In the genomic region with DNA sequence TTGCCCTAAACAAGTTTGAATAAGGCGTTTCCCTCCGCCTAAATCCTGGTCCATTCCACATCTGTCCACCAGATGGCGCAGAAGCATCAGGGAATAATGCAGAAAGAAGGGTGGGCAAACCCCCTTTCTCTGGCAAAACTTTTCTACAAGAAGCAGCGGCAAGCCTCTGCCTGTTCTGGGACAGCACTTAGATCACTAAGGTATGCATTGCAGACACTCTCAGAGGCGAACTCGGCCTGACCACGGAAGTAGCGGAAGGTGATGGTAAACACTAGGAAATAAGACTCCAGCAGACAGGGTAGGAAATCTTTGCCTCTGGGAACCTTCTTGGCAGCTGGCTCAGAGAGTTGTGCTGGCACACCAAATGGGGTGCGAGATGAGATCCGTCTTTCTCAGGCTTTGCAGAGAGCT, we compare ENCODE assay signal across 8 mouse cellular contexts. TPM values are rescaled to one million over a fixed set of nuclear protein-coding genes. Genes with fewer than 3 reads are reported as not detected.
DNase-seq lines count a peak whose midpoint lies in the region; ATAC-seq and TF ChIP-seq lines count a peak whose summit lies in the region.

No protein-coding gene starts in this region.

- no peak overlapping the region for H3K4me3 ChIP-seq in hindbrain, embryonic 14.5 days (replicated peaks; ENCODE audit: low read length)

- in situ Hi-C loops in Patski (cut with MboI; ENCODE audit: low pct_unique_long_range_greater_than_20kb): loop anchor here (5.0 kb wide), 1 partner anchor 167 kb away; a partner anchor contains a TSS

- no peaks in the 10 kb centered on the region for H3K27me3 ChIP-seq in Patski
- no peaks in the 10 kb centered on the region for H3K27me3 ChIP-seq in hindbrain, embryonic 14.5 days (ENCODE audit: control insufficient read depth, insufficient read depth, low read length)

- CTCF ChIA-PET in Patski (lab: Charles Lee): interaction anchor here (0.7 to 1.9 kb wide), 6 partner anchors 14 to 166 kb away, joined by 3 to 6 read pairs (median 3); no protein-coding TSS in a partner anchor

- no peaks in the 10 kb centered on the region for H3K9me3 ChIP-seq in hindbrain, embryonic 14.5 days (ENCODE audit: control insufficient read depth, low read length)

- POLR2A ChIA-PET in Patski (lab: Charles Lee): interaction anchor here (0.5 to 0.9 kb wide), 3 partner anchors 28 to 593 kb away, joined by 3 to 6 read pairs (median 5); no protein-coding TSS in a partner anchor

- no peak for DNase-seq in Patski (ENCODE audit: low read depth, low spot score)
- DNase-seq in cerebellum, postnatal 14 days: peak; percentile 84 to 90
- DNase-seq in frontal cortex, postnatal 25 days (ENCODE audit: low spot score in 2 of 2): peak; percentile 79 to 81
- peak; percentile 94 for DNase-seq in hindbrain, embryonic 14.5 days (ENCODE audit: low spot score)
- DNase-seq in layer of hippocampus, postnatal 25 days (ENCODE audit: extremely low spot score in 1 of 2, low spot score in 1 of 2): peak; percentile 70 to 88
- peak; percentile 88 for DNase-seq in lung, postnatal 36 days
- peak; percentile 68 for DNase-seq in right cerebral cortex, adult 18-20 months
- peak; percentile 81 for DNase-seq in urinary bladder, postnatal 25 days (ENCODE audit: low spot score)

- 15% methylated on average over 10 of the region's 10 CpGs for WGBS in hindbrain, embryonic 14.5 days

- H3K9ac ChIP-seq in hindbrain, embryonic 14.5 days: no peak overlapping the region

- peak overlapping the region; percentile 33 for H3K4me2 ChIP-seq in hindbrain, embryonic 14.5 days (replicated peaks)

- TF ChIP-seq CTCF in Patski (IDR thresholded peaks at IDR 0.05): peak; percentile 88

- 0 out of 2 replicates have a peak, but pooled peaks cover 7% of the 10 kb centered on the region for H3K4me1 ChIP-seq in hindbrain, embryonic 14.5 days (replicated peaks; ENCODE audit: control insufficient read depth, insufficient read depth, low read length)

- H3K27ac ChIP-seq in hindbrain, embryonic 14.5 days: no peak overlapping the region

- no peaks in the 10 kb centered on the region for H3K36me3 ChIP-seq in hindbrain, embryonic 14.5 days (replicated peaks; ENCODE audit: control insufficient read depth, insufficient read depth)

- no peak for ATAC-seq in Patski
- no peak; the same call in 1 of the 2 replicates for ATAC-seq in hindbrain, embryonic 14.5 days (ENCODE audit: low FRiP score)

RNA-seq across cellular contexts. Expression of a gene that starts 7.2 kb away (rescaled TPM):
- 0.28 TPM for polyA plus RNA-seq in Patski (2021)
- polyA plus RNA-seq in hindbrain, embryonic 14.5 days (2014; fragmentation: Nextera tagmentation; extraction: Ambion mirVana): 0.20 and 0.32 TPM in 2 replicates
- total RNA-seq in layer of hippocampus, postnatal 25 days (2021): under 1 TPM; 0.21 to 0.54 TPM

RNA-seq across cellular contexts. Expression of a gene that starts 14.7 kb away (rescaled TPM):
- polyA plus RNA-seq in Patski (2021): 26.8 TPM
- polyA plus RNA-seq in hindbrain, embryonic 14.5 days (2014; fragmentation: Nextera tagmentation; extraction: Ambion mirVana): 48.6 and 56.8 TPM in 2 replicates
- total RNA-seq in layer of hippocampus, postnatal 25 days (2021): 10 to 100 TPM; 82.8 to 88.1 TPM

RNA-seq across cellular contexts. Expression of a gene that starts 31.5 kb away (rescaled TPM):
- polyA plus RNA-seq in Patski (2021): 0.05 TPM
- polyA plus RNA-seq in hindbrain, embryonic 14.5 days (2014; fragmentation: Nextera tagmentation; extraction: Ambion mirVana): 1.9 and 2.1 TPM in 2 replicates
- total RNA-seq in layer of hippocampus, postnatal 25 days (2021): under 1 TPM; 0.57 to 0.75 TPM
